Mouse (Mus musculus): ENCODE results near the gene Pou2f3. TPM values are rescaled to one million over a fixed set of nuclear protein-coding genes. Genes with fewer than 3 reads are reported as not detected.

Pou2f3 gene
- polyA plus RNA-seq, 1 experiment from 2014 or later, result 0.89 TPM

DNA sequence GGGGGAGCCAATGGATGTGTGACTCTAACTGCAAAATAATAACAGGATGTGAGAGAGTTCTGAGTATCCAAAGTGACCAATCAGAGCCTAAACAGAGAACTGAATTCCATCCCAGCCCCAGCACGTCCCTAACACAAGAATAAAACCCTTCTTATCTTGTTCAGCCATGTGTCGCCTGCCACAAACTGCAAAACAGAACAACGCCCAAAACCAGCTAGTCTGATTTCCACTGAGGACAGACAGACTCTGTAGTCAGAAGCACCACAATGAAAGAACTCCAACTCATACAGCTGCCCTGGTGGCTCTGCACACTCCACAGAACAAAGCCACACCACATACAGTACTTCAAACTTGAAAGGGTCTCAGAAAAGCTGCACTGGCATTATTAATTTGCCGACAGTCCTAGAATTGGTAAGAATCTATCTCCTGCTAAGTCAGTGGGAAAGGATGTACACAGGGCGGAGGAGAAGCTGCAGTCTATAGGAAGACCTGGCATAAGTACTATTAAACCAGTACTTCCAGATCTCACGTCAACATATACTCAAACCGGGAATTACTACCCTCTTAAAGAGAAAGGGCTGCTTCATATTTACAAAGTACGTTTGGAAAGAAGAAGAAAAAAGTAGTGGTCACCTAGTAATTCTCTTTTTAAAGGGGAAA is 108.1 kb downstream of the Pou2f3 start:
- no peaks in the 10 kb centered on the region for H3K9me3 ChIP-seq (ENCODE audit: control insufficient read depth, low read length)
- H3K4me3 ChIP-seq (ENCODE audit: low read depth, low read length), result no peak overlapping the region
- peaks cover 31% of the 10 kb centered on the region for H3K4me1 ChIP-seq (replicated peaks; ENCODE audit: control insufficient read depth, insufficient read depth, low read length)
- no peaks in the 10 kb centered on the region for H3K27me3 ChIP-seq (replicated peaks; ENCODE audit: control insufficient read depth, insufficient read depth, low read length)
- H3K36me3 ChIP-seq (ENCODE audit: control insufficient read depth, insufficient read depth, low read length), result no peaks in the 10 kb centered on the region
- WGBS, result 63% methylated on average over 8 of the region's 8 CpGs
- no peak overlapping the region for H3K27ac ChIP-seq (ENCODE audit: low read depth)
- ATAC-seq (replicated peaks; ENCODE audit: low FRiP score, low TSS enrichment, low read depth) (no peak), DNase-seq (ENCODE audit: low spot score) (no peak)
- no peak overlapping the region for H3K9ac ChIP-seq (ENCODE audit: low read length)
- peak overlapping the region; percentile 85; the same call in 1 of the 2 replicates for H3K4me2 ChIP-seq (ENCODE audit: low read length)

DNA sequence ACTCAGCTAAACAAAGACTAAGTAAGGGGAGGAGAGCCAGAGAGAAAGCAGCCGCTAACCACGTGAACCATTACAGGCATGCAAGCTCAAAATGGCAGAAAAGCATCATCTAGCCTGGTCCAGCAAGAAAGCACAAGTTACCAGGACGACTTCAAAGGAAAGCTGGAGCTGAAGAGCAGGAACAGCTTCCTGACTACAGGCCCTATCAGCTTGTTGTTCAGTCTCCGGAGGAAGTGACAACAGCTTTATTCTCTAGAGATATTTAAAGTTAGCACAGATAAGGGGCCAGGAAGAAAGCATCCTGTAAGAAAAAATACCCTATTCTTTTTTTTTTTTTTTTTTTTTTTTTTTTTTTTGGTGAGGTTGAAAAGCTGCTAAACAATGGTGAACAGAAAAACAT is 111.2 kb downstream of the Pou2f3 start:
- H3K4me3 ChIP-seq (ENCODE audit: low read depth, low read length), result no peak overlapping the region
- no peaks in the 10 kb centered on the region for H3K27me3 ChIP-seq (replicated peaks; ENCODE audit: control insufficient read depth, insufficient read depth, low read length)
- no peak for ATAC-seq (replicated peaks; ENCODE audit: low FRiP score, low TSS enrichment, low read depth)
- WGBS, result 61% methylated on average over 4 of the region's 4 CpGs
- DNase-seq (ENCODE audit: low spot score), result no peak
- H3K4me1 ChIP-seq (replicated peaks; ENCODE audit: control insufficient read depth, insufficient read depth, low read length), result peaks cover 26% of the 10 kb centered on the region
- H3K9ac ChIP-seq (ENCODE audit: low read length), result no peak overlapping the region
- H3K4me2 ChIP-seq (ENCODE audit: low read length), result no peak overlapping the region
- no peaks in the 10 kb centered on the region for H3K36me3 ChIP-seq (ENCODE audit: control insufficient read depth, insufficient read depth, low read length)
- no peaks in the 10 kb centered on the region for H3K9me3 ChIP-seq (ENCODE audit: control insufficient read depth, low read length)
- no peak overlapping the region for H3K27ac ChIP-seq (ENCODE audit: low read depth)

DNA sequence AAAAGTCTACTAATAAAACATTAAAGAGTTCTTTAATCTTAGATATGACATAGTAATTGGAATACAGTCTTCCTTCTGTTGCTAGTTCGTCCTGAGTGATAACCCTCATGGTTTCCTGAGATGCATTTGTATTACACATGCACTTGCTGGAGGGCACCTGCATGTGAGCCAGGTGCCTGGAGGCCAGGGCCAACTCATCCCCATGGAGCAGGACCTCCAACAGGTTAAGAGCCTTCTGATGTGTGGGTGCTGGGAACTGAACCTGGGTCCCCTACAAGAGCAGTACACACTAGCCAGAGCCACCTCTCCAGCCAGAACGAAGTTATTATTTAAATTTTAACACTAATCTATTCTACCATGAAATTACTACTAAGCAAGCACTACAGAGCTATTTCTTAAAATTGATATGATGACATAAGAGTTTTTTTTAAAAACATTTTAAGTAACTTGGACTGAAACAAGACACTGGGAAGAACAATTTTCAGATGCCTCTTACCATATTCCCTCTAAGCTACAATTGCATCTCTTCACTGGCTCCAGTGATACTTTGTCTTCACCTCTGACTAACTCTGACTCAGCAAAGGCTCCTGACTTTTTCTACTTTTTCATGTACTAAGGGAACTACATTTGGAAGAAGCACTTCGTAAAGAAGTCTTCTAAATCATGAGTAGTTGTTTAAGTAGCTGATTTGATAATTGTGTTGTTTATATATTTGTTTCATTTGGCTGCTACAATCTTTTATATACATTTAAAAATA is 112.2 kb downstream of the Pou2f3 start:
- H3K9me3 ChIP-seq (ENCODE audit: control insufficient read depth, low read length), result no peaks in the 10 kb centered on the region
- H3K27me3 ChIP-seq (replicated peaks; ENCODE audit: control insufficient read depth, insufficient read depth, low read length), result no peaks in the 10 kb centered on the region
- H3K4me1 ChIP-seq (replicated peaks; ENCODE audit: control insufficient read depth, insufficient read depth, low read length), result peaks cover 21% of the 10 kb centered on the region
- no peaks in the 10 kb centered on the region for H3K36me3 ChIP-seq (ENCODE audit: control insufficient read depth, insufficient read depth, low read length)
- no peak overlapping the region for H3K27ac ChIP-seq (ENCODE audit: low read depth)
- ATAC-seq (replicated peaks; ENCODE audit: low FRiP score, low TSS enrichment, low read depth) (no peak), DNase-seq (ENCODE audit: low spot score) (no peak)
- no peak overlapping the region for H3K9ac ChIP-seq (ENCODE audit: low read length)
- H3K4me2 ChIP-seq (ENCODE audit: low read length), result no peak overlapping the region
- 92% methylated on average over 3 of the region's 3 CpGs for WGBS
- no peak overlapping the region for H3K4me3 ChIP-seq (ENCODE audit: low read depth, low read length)

DNA sequence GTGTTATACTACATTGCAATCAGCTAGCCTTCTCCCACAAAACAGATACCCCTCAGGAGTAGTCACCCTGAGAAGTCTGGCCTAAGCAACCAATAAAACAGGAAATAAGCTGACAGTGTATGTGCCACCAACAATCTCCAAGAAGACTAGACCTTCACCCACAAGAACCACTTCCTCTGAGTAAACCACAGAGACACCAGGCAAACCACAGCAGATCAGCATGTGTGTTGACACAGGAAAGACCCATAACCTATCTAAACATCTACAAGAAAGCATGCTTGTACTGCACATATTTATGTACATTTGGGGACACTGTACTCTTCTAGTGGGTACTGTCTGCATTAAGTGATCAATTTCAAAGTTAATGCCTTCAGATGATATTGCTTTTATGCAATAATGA is 113.8 kb downstream of the Pou2f3 start:
- Histone ChIP-seq H3K4me2 (ENCODE audit: low read length) (no peak overlapping the region), H3K27me3 (replicated peaks; ENCODE audit: control insufficient read depth, insufficient read depth, low read length) (no peaks in the 10 kb centered on the region), H3K4me3 (ENCODE audit: low read depth, low read length) (no peak overlapping the region), H3K27ac (ENCODE audit: low read depth) (no peak overlapping the region), H3K9ac (ENCODE audit: low read length) (no peak overlapping the region), H3K9me3 (ENCODE audit: control insufficient read depth, low read length) (no peaks in the 10 kb centered on the region), H3K4me1 (replicated peaks; ENCODE audit: control insufficient read depth, insufficient read depth, low read length) (peaks cover 12% of the 10 kb centered on the region), H3K36me3 (ENCODE audit: control insufficient read depth, insufficient read depth, low read length) (no peaks in the 10 kb centered on the region)
- DNase-seq (ENCODE audit: low spot score), result no peak
- no peak for ATAC-seq (replicated peaks; ENCODE audit: low FRiP score, low TSS enrichment, low read depth)

DNA sequence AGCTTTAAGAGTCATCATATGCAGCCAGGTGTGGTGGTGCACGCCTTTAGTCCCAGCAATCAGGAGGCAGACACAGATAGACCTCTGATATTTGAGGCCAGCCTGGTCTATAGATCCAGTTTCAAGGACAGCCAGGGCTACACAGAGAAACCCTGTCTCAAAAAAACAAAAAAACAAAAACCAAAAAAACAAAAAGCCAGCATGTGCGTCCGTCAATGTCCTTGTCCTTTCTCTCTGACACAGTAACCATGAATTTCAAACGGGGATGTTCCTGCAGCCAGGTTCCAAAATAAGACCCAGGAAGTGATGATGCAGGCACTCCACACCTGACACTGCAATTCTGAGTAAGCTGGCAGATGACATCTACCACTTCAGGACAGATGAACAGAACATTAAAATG is 115.3 kb downstream of the Pou2f3 start:
- H3K27ac ChIP-seq (ENCODE audit: low read depth), result no peak overlapping the region
- H3K4me2 ChIP-seq (ENCODE audit: low read length), result no peak overlapping the region
- H3K4me3 ChIP-seq (ENCODE audit: low read depth, low read length), result no peak overlapping the region
- H3K9ac ChIP-seq (ENCODE audit: low read length), result no peak overlapping the region
- H3K9me3 ChIP-seq (ENCODE audit: control insufficient read depth, low read length), result no peaks in the 10 kb centered on the region
- H3K27me3 ChIP-seq (replicated peaks; ENCODE audit: control insufficient read depth, insufficient read depth, low read length), result no peaks in the 10 kb centered on the region
- peaks cover 12% of the 10 kb centered on the region for H3K4me1 ChIP-seq (replicated peaks; ENCODE audit: control insufficient read depth, insufficient read depth, low read length)
- DNase-seq (ENCODE audit: low spot score) (no peak), ATAC-seq (replicated peaks; ENCODE audit: low FRiP score, low TSS enrichment, low read depth) (no peak)
- WGBS, result 87% methylated on average over 4 of the region's 4 CpGs
- no peaks in the 10 kb centered on the region for H3K36me3 ChIP-seq (ENCODE audit: control insufficient read depth, insufficient read depth, low read length)

- Histone ChIP-seq H3K4me2 (ENCODE audit: low read length) (no peak overlapping the region), H3K4me3 (ENCODE audit: low read depth, low read length) (no peak overlapping the region), H3K9me3 (ENCODE audit: control insufficient read depth, low read length) (no peaks in the 10 kb centered on the region), H3K4me1 (replicated peaks; ENCODE audit: control insufficient read depth, insufficient read depth, low read length) (peaks cover 12% of the 10 kb centered on the region), H3K9ac (ENCODE audit: low read length) (no peak overlapping the region), H3K36me3 (ENCODE audit: control insufficient read depth, insufficient read depth, low read length) (no peaks in the 10 kb centered on the region), H3K27me3 (replicated peaks; ENCODE audit: control insufficient read depth, insufficient read depth, low read length) (no peaks in the 10 kb centered on the region), H3K27ac (ENCODE audit: low read depth) (no peak overlapping the region)
- no peak for ATAC-seq (replicated peaks; ENCODE audit: low FRiP score, low TSS enrichment, low read depth)
- DNase-seq (ENCODE audit: low spot score), result no peak
- 71% methylated on average over 3 of the region's 3 CpGs for WGBS
Measured at GRCm38 (mm10) chr9:43093803-43094202, 116.4 kb downstream of the Pou2f3 start.

DNA sequence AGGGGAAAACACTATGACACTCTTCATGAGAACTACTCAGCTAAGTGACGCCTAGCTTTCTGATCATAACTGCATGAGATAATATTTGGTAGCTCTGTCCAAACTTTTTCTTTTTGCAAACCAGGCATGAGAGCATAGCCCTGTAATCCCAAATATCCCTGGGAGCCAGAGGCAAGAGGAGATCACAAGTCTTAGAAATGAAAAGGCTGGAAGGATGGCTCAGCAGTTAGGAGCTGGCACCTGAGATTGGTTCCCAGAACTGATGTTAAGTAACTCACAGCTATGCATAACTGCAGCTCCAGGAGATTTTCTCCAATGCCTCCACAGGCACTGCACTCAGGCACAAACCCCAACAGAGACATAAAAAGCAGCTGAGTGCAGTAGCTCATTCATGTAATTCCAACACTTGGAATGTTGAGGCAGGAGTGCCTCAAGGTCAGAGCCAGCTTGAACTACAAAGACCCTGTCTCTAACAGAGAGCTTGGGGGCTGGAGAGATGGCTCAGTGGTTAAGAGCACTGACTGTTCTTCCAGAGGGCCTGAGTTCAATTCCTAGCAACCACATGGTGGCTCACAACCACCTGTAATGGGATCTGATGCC is 124.4 kb downstream of the Pou2f3 start:
- H3K4me3 ChIP-seq (ENCODE audit: low read depth, low read length), result no peak overlapping the region
- H3K4me1 ChIP-seq (replicated peaks; ENCODE audit: control insufficient read depth, insufficient read depth, low read length), result peaks cover 21% of the 10 kb centered on the region
- H3K36me3 ChIP-seq (ENCODE audit: control insufficient read depth, insufficient read depth, low read length), result no peaks in the 10 kb centered on the region
- no peak for DNase-seq (ENCODE audit: low spot score)
- no peaks in the 10 kb centered on the region for H3K9me3 ChIP-seq (ENCODE audit: control insufficient read depth, low read length)
- ATAC-seq (replicated peaks; ENCODE audit: low FRiP score, low TSS enrichment, low read depth), result no peak
- no peak overlapping the region for H3K27ac ChIP-seq (ENCODE audit: low read depth)
- no peaks in the 10 kb centered on the region for H3K27me3 ChIP-seq (replicated peaks; ENCODE audit: control insufficient read depth, insufficient read depth, low read length)
- no peak overlapping the region for H3K9ac ChIP-seq (ENCODE audit: low read length)
- no peak overlapping the region for H3K4me2 ChIP-seq (ENCODE audit: low read length)
- WGBS, result 89% methylated on average over 1 of the region's 1 CpGs

- H3K4me1 ChIP-seq (replicated peaks; ENCODE audit: control insufficient read depth, insufficient read depth, low read length), result peaks cover 21% of the 10 kb centered on the region
- no peaks in the 10 kb centered on the region for H3K36me3 ChIP-seq (ENCODE audit: control insufficient read depth, insufficient read depth, low read length)
- no peak overlapping the region for H3K27ac ChIP-seq (ENCODE audit: low read depth)
- no peak overlapping the region for H3K4me3 ChIP-seq (ENCODE audit: low read depth, low read length)
- DNase-seq (ENCODE audit: low spot score) (no peak), ATAC-seq (replicated peaks; ENCODE audit: low FRiP score, low TSS enrichment, low read depth) (no peak)
- H3K4me2 ChIP-seq (ENCODE audit: low read length), result no peak overlapping the region
- 66% methylated on average over 7 of the region's 7 CpGs for WGBS
- no peaks in the 10 kb centered on the region for H3K9me3 ChIP-seq (ENCODE audit: control insufficient read depth, low read length)
- H3K9ac ChIP-seq (ENCODE audit: low read length), result no peak overlapping the region
- H3K27me3 ChIP-seq (replicated peaks; ENCODE audit: control insufficient read depth, insufficient read depth, low read length), result no peaks in the 10 kb centered on the region
Measured at GRCm38 (mm10) chr9:43084496-43085362, 125.4 kb downstream of the Pou2f3 start.
